Mouse (Mus musculus) duodenum, adult 2 months (tissue): ENCODE measurements around the gene Prim2. TPM values are rescaled to one million over a fixed set of nuclear protein-coding genes. Genes with fewer than 3 reads are reported as not detected.

Experiments
- polyA plus RNA-seq: library from polyadenylated mRNA; depleted of rRNA; stranded (reverse); fragments of >200 nt; gene quantifications from 2 replicates; pipeline ENCODE4 v1.2.3, GENCODE M21; 2012; ENCODE audit warnings: low replicate concordance; rRNA removed

Prim2 gene
- polyA plus RNA-seq: 1.1 and 2.2 TPM in 2 replicates

DNA sequence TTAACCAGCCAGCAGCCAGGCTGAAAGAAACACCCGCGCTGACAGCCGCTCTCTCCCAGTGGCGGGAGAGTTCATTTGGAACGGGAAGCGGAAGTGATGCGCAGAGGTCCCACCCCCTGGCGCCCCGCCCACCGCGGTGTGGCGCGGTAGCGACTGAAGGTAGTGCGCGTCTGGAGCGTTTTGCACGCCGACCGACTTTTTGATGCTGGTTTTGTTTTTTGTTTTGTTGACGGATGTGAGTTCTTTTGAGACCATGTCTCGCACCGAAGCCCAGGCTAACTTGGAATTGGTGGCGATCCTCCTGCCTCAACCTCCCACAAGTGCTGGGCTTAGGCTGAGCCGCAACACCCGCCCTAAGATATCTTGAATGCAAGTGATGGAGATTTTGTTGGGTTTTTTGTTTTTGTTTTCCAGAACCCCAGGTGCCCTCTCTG lies at the start of gene Prim2:
Prim2 (minus strand) TSS at position 88 of the 434 bp plus-strand sequence.

Other genes with a start within 250 kb of the Prim2 start
- gene Rab23, start 50.1 kb upstream of the Prim2 start, polyA plus RNA-seq: 2.8 and 3.1 TPM in 2 replicates
- 6.3 and 17.0 TPM in 2 replicates for gene Bag2, start 88.0 kb upstream of the Prim2 start, polyA plus RNA-seq
- gene Zfp451, start 144.8 kb upstream of the Prim2 start, polyA plus RNA-seq: 0.41 and 1.3 TPM in 2 replicates
- 0.11 and 0.13 TPM in 2 replicates for gene Bend6, start 238.0 kb upstream of the Prim2 start, polyA plus RNA-seq
- gene Dst, start 238.4 kb upstream of the Prim2 start, polyA plus RNA-seq: 18.8 and 33.2 TPM in 2 replicates